8 mouse cellular contexts compared by ENCODE assay signal in genomic region chr1:23379911-23380740, GRCm38 (mm10). TPM values are rescaled to one million over a fixed set of nuclear protein-coding genes. Genes with fewer than 3 reads are reported as not detected.
A peak's percentile ranks its signal among the peaks of the same experiment; 100 is the strongest.
DNase-seq lines count a peak whose midpoint lies in the region; ATAC-seq and TF ChIP-seq lines count a peak whose summit lies in the region.

No protein-coding gene starts in this region.

- 0 out of 2 replicates have a peak overlapping the region, but pooled peaks have one; percentile 34 for H3K9ac ChIP-seq in forebrain, embryonic 13.5 days
- no peak overlapping the region for H3K9ac ChIP-seq in MEL (ENCODE audit: control insufficient read depth, low read depth, low read length, poor library complexity, severe bottlenecking)
- H3K9ac ChIP-seq in midbrain, embryonic 14.5 days (replicated peaks; ENCODE audit: low read length): no peak overlapping the region

- TF ChIP-seq CTCF in MEL (IDR thresholded peaks at IDR 0.05 in 2 of 3, conservative IDR thresholded peaks at IDR 0.05 in 1 of 3; ENCODE audit: control insufficient read depth in 1 of 3, insufficient read depth in 1 of 3, low read depth in 2 of 3, low read length in 3 of 3, poor library complexity in 1 of 3, severe bottlenecking in 1 of 3): no peak
- no peak for TF ChIP-seq CTCF in layer of hippocampus, adult 2 months (conservative IDR thresholded peaks at IDR 0.05)

- H3K9me3 ChIP-seq in forebrain, embryonic 13.5 days (replicated peaks): no peaks in the 10 kb centered on the region
- H3K9me3 ChIP-seq in forebrain, embryonic 10.5 days: no peaks in the 10 kb centered on the region
- no peaks in the 10 kb centered on the region for H3K9me3 ChIP-seq in MEL (replicated peaks; ENCODE audit: insufficient read depth, low read length)
- H3K9me3 ChIP-seq in midbrain, embryonic 14.5 days (ENCODE audit: control insufficient read depth, low read length): no peaks in the 10 kb centered on the region

- H3K79me2 ChIP-seq in MEL (ENCODE audit: control insufficient read depth, insufficient read depth, low read length, poor library complexity): peaks cover 4% of the 10 kb centered on the region; the same call in 1 of the 2 replicates

- no peaks in the 10 kb centered on the region for H3K27me3 ChIP-seq in forebrain, embryonic 13.5 days
- no peaks in the 10 kb centered on the region; the same call in 1 of the 2 replicates for H3K27me3 ChIP-seq in forebrain, embryonic 10.5 days (ENCODE audit: poor library complexity, severe bottlenecking)
- H3K27me3 ChIP-seq in MEL (ENCODE audit: control insufficient read depth in 1 of 2, insufficient read depth in 2 of 2, low read length in 2 of 2): no peaks in the 10 kb centered on the region
- no peaks in the 10 kb centered on the region for H3K27me3 ChIP-seq in midbrain, embryonic 14.5 days (ENCODE audit: control insufficient read depth, insufficient read depth, low read length)

- H3K4me2 ChIP-seq in forebrain, embryonic 13.5 days: peak overlapping the region; percentile 55
- H3K4me2 ChIP-seq in midbrain, embryonic 14.5 days (ENCODE audit: low read length): peak overlapping the region; percentile 96

- peak overlapping the region; percentile 29 for H3K4me3 ChIP-seq in forebrain, embryonic 13.5 days
- H3K4me3 ChIP-seq in forebrain, embryonic 10.5 days: no peak overlapping the region
- H3K4me3 ChIP-seq in MEL (ENCODE audit: control insufficient read depth in 1 of 2, insufficient read depth in 1 of 2, low read depth in 2 of 2, low read length in 2 of 2): no peak overlapping the region; a peak in 1 of 4 replicates
- peak overlapping the region; percentile 85 for H3K4me3 ChIP-seq in layer of hippocampus, adult 2 months
- peak overlapping the region; percentile 24 for H3K4me3 ChIP-seq in midbrain, embryonic 14.5 days (replicated peaks; ENCODE audit: low read depth, low read length)

- H3K36me3 ChIP-seq in forebrain, embryonic 13.5 days (ENCODE audit: poor library complexity, severe bottlenecking): peaks cover 9% of the 10 kb centered on the region
- H3K36me3 ChIP-seq in forebrain, embryonic 10.5 days (replicated peaks): peaks cover 8% of the 10 kb centered on the region
- H3K36me3 ChIP-seq in MEL (ENCODE audit: control insufficient read depth in 1 of 2, insufficient read depth in 2 of 2, low read length in 2 of 2): peaks cover under 1 to 14% of the 10 kb centered on the region in 2 experiments; a peak in 3 of 4 replicates
- H3K36me3 ChIP-seq in midbrain, embryonic 14.5 days (ENCODE audit: control insufficient read depth, insufficient read depth, low read length): peaks cover 12% of the 10 kb centered on the region; the same call in 1 of the 2 replicates

- H3K4me1 ChIP-seq in forebrain, embryonic 13.5 days: peaks cover 34% of the 10 kb centered on the region
- peaks cover 38% of the 10 kb centered on the region for H3K4me1 ChIP-seq in forebrain, embryonic 10.5 days
- peaks cover 10 to 12% of the 10 kb centered on the region in 2 experiments for H3K4me1 ChIP-seq in MEL (ENCODE audit: control insufficient read depth in 1 of 2, insufficient read depth in 2 of 2, low read length in 2 of 2)
- peaks cover 23% of the 10 kb centered on the region for H3K4me1 ChIP-seq in midbrain, embryonic 14.5 days (ENCODE audit: control insufficient read depth, insufficient read depth, low read length)

- ATAC-seq in forebrain, embryonic 13.5 days: peak; percentile 14; the same call in 1 of the 2 replicates
- no peak for ATAC-seq in midbrain, embryonic 14.5 days (ENCODE audit: low FRiP score, low TSS enrichment)

- no peak for DNase-seq in forebrain, embryonic 10.5 days (ENCODE audit: extremely low spot score, low spot score)
- DNase-seq in MEL (ENCODE audit: low read depth, low spot score): peak; percentile 53
- DNase-seq in frontal cortex, postnatal 36 days (ENCODE audit: low spot score in 2 of 2): peak; percentile 43 to 53
- peak in 1 of 2 experiments; percentile 23 for DNase-seq in layer of hippocampus, adult 2 months (ENCODE audit: low spot score in 2 of 2)
- DNase-seq in midbrain, embryonic 14.5 days: peak; percentile 30
- no peak for DNase-seq in ovary, postnatal 14 days (ENCODE audit: low spot score)
- no peak for DNase-seq in embryo, embryonic 10.5 days (ENCODE audit: low spot score)

- TF ChIP-seq EP300 in MEL (IDR thresholded peaks at IDR 0.05; ENCODE audit: low read depth in 1 of 2, low read length in 2 of 2): no peak

- TF ChIP-seq POLR2A in MEL (IDR thresholded peaks at IDR 0.05; ENCODE audit: control insufficient read depth in 1 of 2, insufficient read depth in 1 of 2, low read depth in 1 of 2, low read length in 2 of 2, poor library complexity in 1 of 2): no peak

- TF ChIP-seq RAD21 in MEL (IDR thresholded peaks at IDR 0.05; ENCODE audit: low read depth, low read length): no peak

- WGBS in forebrain, embryonic 13.5 days: 52% methylated on average over 17 of the region's 17 CpGs
- 85% methylated on average over 17 of the region's 17 CpGs for WGBS in forebrain, embryonic 10.5 days
- WGBS in midbrain, embryonic 14.5 days: 68% methylated on average over 17 of the region's 17 CpGs

- H3K27ac ChIP-seq in forebrain, embryonic 13.5 days: peak overlapping the region; percentile 51
- H3K27ac ChIP-seq in forebrain, embryonic 10.5 days: no peak overlapping the region
- no peak overlapping the region; the same call in 1 of the 2 replicates for H3K27ac ChIP-seq in MEL (ENCODE audit: control insufficient read depth, low read depth, low read length)
- H3K27ac ChIP-seq in layer of hippocampus, adult 2 months: peak overlapping the region; percentile 86
- no peak overlapping the region for H3K27ac ChIP-seq in midbrain, embryonic 14.5 days (replicated peaks; ENCODE audit: low read depth, low read length)

TF ChIP-seq in MEL, 35 proteins besides CTCF, POLR2A, EP300 and RAD21:
- no peak for TF ChIP-seq E2F4 (IDR thresholded peaks at IDR 0.05; ENCODE audit: borderline replicate concordance, low read depth, low read length)
TF ChIP-seq in MEL: peak in this region for 0.

RNA-seq across cellular contexts. Expression of gene Ogfrl1, which starts 17.4 kb away (rescaled TPM):
- 7.4 and 7.7 TPM in 2 replicates for polyA plus RNA-seq in forebrain, embryonic 13.5 days (2015; fragmentation: Nextera tagmentation; extraction: Ambion mirVana)
- 4.8 and 6.3 TPM in 2 replicates for polyA plus RNA-seq in forebrain, embryonic 10.5 days (2016; fragmentation: Nextera tagmentation; extraction: Ambion mirVana)
- total RNA-seq in MEL (2012; rRNA removed): 4.3 and 6.6 TPM in 2 replicates
- 1 to 10 TPM in 1 of 2 experiments, not detected in 1; 9.0 TPM for polyA plus RNA-seq in MEL (2012; ENCODE audit: insufficient read depth in 1 of 2, insufficient read length in 2 of 2, low read depth in 1 of 2, low replicate concordance in 2 of 2, missing spikeins in 1 of 2)
- 100 to 1,000 TPM; 135 to 145 TPM for total RNA-seq in layer of hippocampus, adult 2 months (2021)
- 12.2 and 15.7 TPM in 2 replicates for polyA plus RNA-seq in midbrain, embryonic 14.5 days (2014; fragmentation: Nextera tagmentation; extraction: Ambion mirVana)

Comparison
In these comparisons a context has a peak if more than half of its experiments do, and no peak if none do; other contexts are left out.
1. H3K27ac ChIP-seq: peak in forebrain, embryonic 13.5 days (single experiment) and layer of hippocampus, adult 2 months (single experiment); none in forebrain, embryonic 10.5 days (single experiment), MEL (single experiment) and midbrain, embryonic 14.5 days (single experiment).
2. H3K4me3 ChIP-seq: peak in forebrain, embryonic 13.5 days (single experiment), layer of hippocampus, adult 2 months (single experiment) and midbrain, embryonic 14.5 days (single experiment); none in forebrain, embryonic 10.5 days (single experiment) and MEL (0 of 2).
3. DNase-seq: peak in MEL (single experiment), frontal cortex, postnatal 36 days (2 of 2) and midbrain, embryonic 14.5 days (single experiment); none in forebrain, embryonic 10.5 days (single experiment), ovary, postnatal 14 days (single experiment) and embryo, embryonic 10.5 days (single experiment).